Mouse (Mus musculus): Measurements from ENCODE around the gene Gm29666.
"Not testable (repeated sequence)": the region's sequence is repeated elsewhere in the genome, so short reads cannot be mapped to it uniquely, and the experiment has no call there.

Gm29666 gene

GRCm38 (mm10) chr15:84903843-84904385, 15.9 kb downstream of the Gm29666 start:
- DNase-seq (ENCODE audit: low read depth, low spot score) = no peak

- DNase-seq (ENCODE audit: low read depth, low spot score) = peak; percentile 25
Observed at GRCm38 (mm10) chr15:84898077-84898476, 21.8 kb downstream of the Gm29666 start.

- DNase-seq (ENCODE audit: low read depth, low spot score) = no peak
Observed at GRCm38 (mm10) chr15:84896664-84897063, 23.2 kb downstream of the Gm29666 start.

- DNase-seq (ENCODE audit: low read depth, low spot score) = not testable (repeated sequence)
Observed at GRCm38 (mm10) chr15:84896216-84896615, 23.6 kb downstream of the Gm29666 start.

GRCm38 (mm10) chr15:84891658-84892057, 28.2 kb downstream of the Gm29666 start:
- peak; percentile 80 for DNase-seq (ENCODE audit: low read depth, low spot score)

GRCm38 (mm10) chr15:84891246-84891645, 28.6 kb downstream of the Gm29666 start:
- no peak for DNase-seq (ENCODE audit: low read depth, low spot score)

GRCm38 (mm10) chr15:84888066-84888465, 31.8 kb downstream of the Gm29666 start:
- DNase-seq (ENCODE audit: low read depth, low spot score) = no peak

- no peak for DNase-seq (ENCODE audit: low read depth, low spot score)
Observed at GRCm38 (mm10) chr15:84877029-84877815, 42.6 kb downstream of the Gm29666 start.

- no peak for DNase-seq (ENCODE audit: low read depth, low spot score)
Observed at GRCm38 (mm10) chr15:84873867-84874266, 46.0 kb downstream of the Gm29666 start.

- no peak for DNase-seq (ENCODE audit: low read depth, low spot score)
Observed at GRCm38 (mm10) chr15:84873079-84873478, 46.8 kb downstream of the Gm29666 start.

- DNase-seq (ENCODE audit: low read depth, low spot score) = no peak
Observed at GRCm38 (mm10) chr15:84871802-84872201, 48.0 kb downstream of the Gm29666 start.

- DNase-seq (ENCODE audit: low read depth, low spot score) = no peak
Observed at GRCm38 (mm10) chr15:84861911-84862310, 57.9 kb downstream of the Gm29666 start.

Measured in forelimb bud, embryonic 11.5 days (tissue).